Mouse (Mus musculus) hindbrain, embryonic 14.5 days (tissue): ENCODE data around the gene Tomm40. TPM values are rescaled to one million over a fixed set of nuclear protein-coding genes. Genes with fewer than 3 reads are reported as not detected.

Source experiments
- ATAC-seq: fragments of 200-750 bp; cut with Nextera tagmentation; 2 replicates; pipeline ENCODE4 v1.8.0; 2017; ENCODE audit warnings: moderate number of reproducible peaks, mild to moderate bottlenecking, moderate TSS enrichment, moderate library complexity; ENCODE audit not compliant: low FRiP score
- DNase-seq: peaks from one replicate; pipeline ENCODE4 v3.0.0-alpha.2; 2015; ENCODE audit warnings: low spot score
- H3K27ac ChIP-seq: fragments of 300-500 bp; sonication (generic); 2 replicates; pipeline ENCODE4 v1.5.1; 2014; ENCODE audit warnings: mild to moderate bottlenecking, moderate library complexity
- H3K27me3 ChIP-seq: fragments of 300-500 bp; sonication (generic); 2 replicates; pipeline ENCODE4 v1.6.1; 2014; ENCODE audit warnings: mild to moderate bottlenecking, low read length, mixed read lengths; ENCODE audit not compliant: control insufficient read depth, insufficient read depth
- H3K36me3 ChIP-seq: fragments of 300-500 bp; sonication (generic); replicated peaks from 2 replicates; pipeline ENCODE4 v1.6.1; 2014; ENCODE audit not compliant: control insufficient read depth, insufficient read depth
- H3K4me1 ChIP-seq: fragments of 300-500 bp; sonication (generic); replicated peaks from 2 replicates; pipeline ENCODE4 v1.6.1; 2014; ENCODE audit warnings: antibody characterized with exemption, low read length, mixed read lengths; ENCODE audit not compliant: control insufficient read depth, insufficient read depth
- H3K4me2 ChIP-seq: fragments of 300-500 bp; sonication (generic); replicated peaks from 2 replicates; pipeline ENCODE4 v1.6.1; 2014; ENCODE audit warnings: mild to moderate bottlenecking, moderate library complexity
- H3K4me3 ChIP-seq: fragments of 300-500 bp; sonication (generic); replicated peaks from 2 replicates; pipeline ENCODE4 v1.5.1; 2014; ENCODE audit warnings: mild to moderate bottlenecking, low read length
- H3K9ac ChIP-seq: fragments of 300-500 bp; sonication (generic); 2 replicates; pipeline ENCODE4 v1.6.1; 2014
- H3K9me3 ChIP-seq: fragments of 300-500 bp; sonication (generic); 2 replicates; pipeline ENCODE4 v1.6.1; 2016; ENCODE audit warnings: low read length; ENCODE audit not compliant: control insufficient read depth
- WGBS: fragments of 180-500 bp; shearing (Covaris S2); extraction: QIAGEN DNeasy Blood & Tissue Kit; methylation state at CpG from one replicate; pipeline ENCODE4 v1.1.7; 2014; 5-methylcytosine and 5-hydroxymethylcytosine counted together
- polyA plus RNA-seq: library from polyadenylated mRNA; unstranded; fragments of >200 nt; fragmentation: Nextera tagmentation; extraction: Ambion mirVana; gene quantifications from 2 replicates; pipeline ENCODE4 v1.2.1, GENCODE M21; 2014

Tomm40 gene
- polyA plus RNA-seq, 1 experiment from 2014 or later = 119 TPM

- no peak overlapping the region for H3K9ac ChIP-seq
- H3K36me3 ChIP-seq = peaks cover 74% of the 10 kb centered on the region
- H3K4me3 ChIP-seq = no peak overlapping the region
- H3K27me3 ChIP-seq = no peaks in the 10 kb centered on the region
- H3K4me2 ChIP-seq = no peak overlapping the region
- no peak for ATAC-seq
- no peaks in the 10 kb centered on the region for H3K4me1 ChIP-seq
- no peaks in the 10 kb centered on the region for H3K9me3 ChIP-seq
- DNase-seq = no peak
- 94% methylated on average over 2 of the region's 2 CpGs for WGBS
- H3K27ac ChIP-seq = no peak overlapping the region
Observed at GRCm38 (mm10) chr7:19652614-19653013, 62.6 kb downstream of the Tomm40 start.

Other genes with a start within 250 kb of the Tomm40 start
- gene Bloc1s3, start 207.1 kb downstream of the Tomm40 start, polyA plus RNA-seq = 2.6 and 3.6 TPM in 2 replicates
- 34.2 and 38.8 TPM in 2 replicates for gene Trappc6a, start 207.0 kb downstream of the Tomm40 start, polyA plus RNA-seq
- 0.98 and 1.1 TPM in 2 replicates for gene Nkpd1, start 197.6 kb downstream of the Tomm40 start, polyA plus RNA-seq
- 12.7 and 12.9 TPM in 2 replicates for gene Ppp1r37, start 152.4 kb downstream of the Tomm40 start, polyA plus RNA-seq
- gene Zfp296, start 138.2 kb downstream of the Tomm40 start, polyA plus RNA-seq = 0.13 and 0.16 TPM in 2 replicates
- gene Gemin7, start 137.8 kb downstream of the Tomm40 start, polyA plus RNA-seq = 141 and 157 TPM in 2 replicates
- 41.6 and 47.6 TPM in 2 replicates for gene Clasrp, start 111.0 kb downstream of the Tomm40 start, polyA plus RNA-seq
- 5.4 and 7.9 TPM in 2 replicates for gene Relb, start 86.0 kb downstream of the Tomm40 start, polyA plus RNA-seq
- 150 and 170 TPM in 2 replicates for gene Clptm1, start 50.4 kb downstream of the Tomm40 start, polyA plus RNA-seq
- not detected in 2 replicates for gene Apoc2, start 37.5 kb downstream of the Tomm40 start, polyA plus RNA-seq
- gene Gm44805, start 34.0 kb downstream of the Tomm40 start, polyA plus RNA-seq = not detected in 2 replicates
- not detected in 2 replicates for gene Apoc4, start 34.0 kb downstream of the Tomm40 start, polyA plus RNA-seq
- gene Apoc1, start 22.8 kb downstream of the Tomm40 start, polyA plus RNA-seq = 2.3 and 2.5 TPM in 2 replicates
- gene Apoe, start 16.2 kb downstream of the Tomm40 start, polyA plus RNA-seq = 543 and 561 TPM in 2 replicates
- gene Nectin2, start 35.0 kb upstream of the Tomm40 start, polyA plus RNA-seq = 46.7 and 49.5 TPM in 2 replicates
- gene Bcam, start 55.6 kb upstream of the Tomm40 start, polyA plus RNA-seq = 17.5 and 18.8 TPM in 2 replicates
- not detected in 2 replicates for gene Cblc, start 81.4 kb upstream of the Tomm40 start, polyA plus RNA-seq
- 0.58 and 0.97 TPM in 2 replicates for gene Bcl3, start 107.3 kb upstream of the Tomm40 start, polyA plus RNA-seq
- 13.0 and 13.9 TPM in 2 replicates for gene Gm19345, start 136.6 kb upstream of the Tomm40 start, polyA plus RNA-seq
- gene Ceacam16, start 145.9 kb upstream of the Tomm40 start, polyA plus RNA-seq = 0.17 and 0.20 TPM in 2 replicates
- gene Ceacam19, start 172.5 kb upstream of the Tomm40 start, polyA plus RNA-seq = not detected in 2 replicates
- 6.4 and 6.6 TPM in 2 replicates for gene Pvr, start 205.7 kb upstream of the Tomm40 start, polyA plus RNA-seq
- gene Igsf23, start 235.3 kb upstream of the Tomm40 start, polyA plus RNA-seq = not detected in 2 replicates
- not detected in 2 replicates for gene Ceacam20, start 250.0 kb upstream of the Tomm40 start, polyA plus RNA-seq